Mouse (Mus musculus) midbrain, embryonic 14.5 days (tissue): Measurements from ENCODE around the gene Il1rn. TPM values are rescaled to one million over a fixed set of nuclear protein-coding genes. Genes with fewer than 3 reads are reported as not detected.

Experiments used
- ATAC-seq: fragments of 200-750 bp; cut with Nextera tagmentation; 2 replicates; pipeline ENCODE4 v1.8.0; 2017; ENCODE audit warnings: moderate number of reproducible peaks, moderate library complexity; ENCODE audit not compliant: low FRiP score, low TSS enrichment
- DNase-seq: peaks from one replicate; pipeline ENCODE4 v3.0.0-alpha.2; 2015
- H3K27ac ChIP-seq: fragments of 300-500 bp; sonication (generic); replicated peaks from 2 replicates; pipeline ENCODE4 v1.5.1; 2014; ENCODE audit warnings: mild to moderate bottlenecking, low read depth, low read length, moderate library complexity
- H3K27me3 ChIP-seq: fragments of 300-500 bp; sonication (generic); 2 replicates; pipeline ENCODE4 v1.6.1; 2014; ENCODE audit warnings: low read length, control low read depth, mixed read lengths; ENCODE audit not compliant: control insufficient read depth, insufficient read depth
- H3K36me3 ChIP-seq: fragments of 300-500 bp; sonication (generic); 2 replicates; pipeline ENCODE4 v1.6.1; 2014; ENCODE audit warnings: low read length, control low read depth; ENCODE audit not compliant: control insufficient read depth, insufficient read depth
- H3K4me1 ChIP-seq: fragments of 300-500 bp; sonication (generic); 2 replicates; pipeline ENCODE4 v1.6.1; 2014; ENCODE audit warnings: mild to moderate bottlenecking, antibody characterized with exemption, low read length, control low read depth; ENCODE audit not compliant: control insufficient read depth, insufficient read depth
- H3K4me2 ChIP-seq: fragments of 300-500 bp; sonication (generic); 2 replicates; pipeline ENCODE4 v1.6.1; 2014; ENCODE audit warnings: mild to moderate bottlenecking, low read length, moderate library complexity
- H3K4me3 ChIP-seq: fragments of 300-500 bp; sonication (generic); replicated peaks from 2 replicates; pipeline ENCODE4 v1.5.1; 2014; ENCODE audit warnings: low read depth, low read length
- H3K9ac ChIP-seq: fragments of 300-500 bp; sonication (generic); replicated peaks from 2 replicates; pipeline ENCODE4 v1.6.1; 2014; ENCODE audit warnings: mild to moderate bottlenecking, low read length, moderate library complexity
- H3K9me3 ChIP-seq: fragments of 300-500 bp; sonication (generic); 2 replicates; pipeline ENCODE4 v1.6.1; 2016; ENCODE audit warnings: low read length, control low read depth, mixed read lengths; ENCODE audit not compliant: control insufficient read depth
- WGBS: fragments of 180-500 bp; shearing (Covaris S2); extraction: QIAGEN DNeasy Blood & Tissue Kit; methylation state at CpG from one replicate; pipeline ENCODE4 v1.1.7; 2014; 5-methylcytosine and 5-hydroxymethylcytosine counted together
- polyA plus RNA-seq: library from polyadenylated mRNA; unstranded; fragments of >200 nt; fragmentation: Nextera tagmentation; extraction: Ambion mirVana; gene quantifications from 2 replicates; pipeline ENCODE4 v1.2.1, GENCODE M21; 2014

The Il1rn gene
- polyA plus RNA-seq, 1 experiment from 2014 or later = 1.7 TPM

GRCm38 (mm10) chr2:24341395-24341885, 4.8 kb downstream of the Il1rn start:
- no peaks in the 10 kb centered on the region for H3K9me3 ChIP-seq
- no peaks in the 10 kb centered on the region for H3K36me3 ChIP-seq
- no peaks in the 10 kb centered on the region for H3K27me3 ChIP-seq
- no peak overlapping the region for H3K27ac ChIP-seq
- H3K4me3 ChIP-seq = no peak overlapping the region
- DNase-seq = no peak
- 76% methylated on average over 3 of the region's 3 CpGs for WGBS
- no peak for ATAC-seq
- no peaks in the 10 kb centered on the region for H3K4me1 ChIP-seq
- no peak overlapping the region for H3K9ac ChIP-seq
- no peak overlapping the region for H3K4me2 ChIP-seq

GRCm38 (mm10) chr2:24344619-24345018, 8.0 kb downstream of the Il1rn start:
- DNase-seq (no peak), ATAC-seq (no peak)
- Histone ChIP-seq H3K9me3 (no peaks in the 10 kb centered on the region), H3K4me2 (no peak overlapping the region), H3K4me3 (no peak overlapping the region), H3K9ac (no peak overlapping the region), H3K27ac (no peak overlapping the region), H3K4me1 (no peaks in the 10 kb centered on the region), H3K36me3 (no peaks in the 10 kb centered on the region), H3K27me3 (no peaks in the 10 kb centered on the region)
- 76% methylated on average over 4 of the region's 4 CpGs for WGBS

DNA sequence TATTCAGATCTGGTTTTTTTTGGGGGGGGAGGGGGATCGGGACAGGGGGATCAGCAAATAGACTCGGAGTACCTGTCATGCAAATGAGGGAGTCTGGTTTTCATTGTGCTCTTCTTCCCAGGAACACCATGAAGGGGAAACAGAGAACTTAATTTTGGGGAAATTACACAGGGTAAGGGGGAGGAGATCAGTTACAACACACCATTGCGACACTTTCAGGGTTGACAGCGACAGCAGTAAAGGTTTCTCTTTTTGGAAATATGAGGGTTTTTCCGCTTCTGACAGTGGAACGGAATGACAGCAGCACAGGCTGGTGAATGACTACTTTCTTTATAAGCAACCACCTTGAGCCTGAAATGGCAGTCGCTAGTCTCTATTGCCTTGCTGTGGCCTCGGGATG, 8.4 kb downstream of the Il1rn start:
- H3K4me2 ChIP-seq = no peak overlapping the region
- WGBS = 67% methylated on average over 8 of the region's 8 CpGs
- H3K36me3 ChIP-seq = no peaks in the 10 kb centered on the region
- no peak for DNase-seq
- H3K9me3 ChIP-seq = no peaks in the 10 kb centered on the region
- no peak overlapping the region for H3K4me3 ChIP-seq
- no peak overlapping the region for H3K27ac ChIP-seq
- H3K9ac ChIP-seq = no peak overlapping the region
- H3K4me1 ChIP-seq = no peaks in the 10 kb centered on the region
- H3K27me3 ChIP-seq = no peaks in the 10 kb centered on the region
- ATAC-seq = no peak

GRCm38 (mm10) chr2:24347926-24348325, 11.3 kb downstream of the Il1rn start:
- Histone ChIP-seq H3K36me3 (no peaks in the 10 kb centered on the region), H3K4me2 (no peak overlapping the region), H3K27me3 (no peaks in the 10 kb centered on the region), H3K4me1 (no peaks in the 10 kb centered on the region), H3K4me3 (no peak overlapping the region), H3K27ac (no peak overlapping the region), H3K9ac (no peak overlapping the region), H3K9me3 (no peaks in the 10 kb centered on the region)
- ATAC-seq = no peak
- no peak for DNase-seq
- WGBS = 86% methylated on average over 1 of the region's 1 CpGs

- Histone ChIP-seq H3K4me2 (no peak overlapping the region), H3K9ac (no peak overlapping the region), H3K4me1 (no peaks in the 10 kb centered on the region), H3K36me3 (no peaks in the 10 kb centered on the region), H3K4me3 (no peak overlapping the region), H3K9me3 (no peaks in the 10 kb centered on the region), H3K27ac (no peak overlapping the region), H3K27me3 (no peaks in the 10 kb centered on the region)
- WGBS = 77% methylated on average over 2 of the region's 2 CpGs
- ATAC-seq = no peak
- DNase-seq = no peak
Observed at GRCm38 (mm10) chr2:24351159-24351558, 14.5 kb downstream of the Il1rn start.

DNA sequence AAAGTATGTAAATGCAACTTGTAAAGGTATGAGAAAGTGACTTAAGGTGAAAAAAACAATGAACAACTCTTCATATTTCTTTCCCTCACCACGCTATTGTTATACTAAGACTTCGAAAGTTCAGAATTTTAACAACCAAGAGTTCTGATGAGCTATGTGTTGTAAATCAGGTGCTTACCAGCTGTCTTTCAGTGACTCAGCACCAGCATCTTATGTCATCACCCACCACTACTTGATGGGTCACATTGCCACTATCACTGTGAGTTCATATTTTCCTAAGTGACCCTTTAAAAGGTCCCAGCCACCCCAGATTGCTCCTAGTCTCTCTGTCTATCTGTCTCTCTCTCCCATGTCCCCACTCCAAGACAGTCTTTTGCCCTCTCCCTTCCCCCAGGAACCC, 16.4 kb downstream of the Il1rn start:
- Histone ChIP-seq H3K4me3 (no peak overlapping the region), H3K9ac (no peak overlapping the region), H3K9me3 (no peaks in the 10 kb centered on the region), H3K27ac (no peak overlapping the region), H3K27me3 (no peaks in the 10 kb centered on the region), H3K4me2 (no peak overlapping the region), H3K36me3 (no peaks in the 10 kb centered on the region), H3K4me1 (no peaks in the 10 kb centered on the region)
- no peak for DNase-seq
- 97% methylated on average over 2 of the region's 2 CpGs for WGBS
- ATAC-seq = no peak

GRCm38 (mm10) chr2:24357642-24358041, 21.0 kb downstream of the Il1rn start:
- no peak overlapping the region for H3K9ac ChIP-seq
- peak; percentile 79 for DNase-seq
- 24% methylated on average over 1 of the region's 1 CpGs for WGBS
- no peak overlapping the region for H3K4me2 ChIP-seq
- H3K36me3 ChIP-seq = no peaks in the 10 kb centered on the region
- H3K4me3 ChIP-seq = no peak overlapping the region
- H3K9me3 ChIP-seq = no peaks in the 10 kb centered on the region
- no peaks in the 10 kb centered on the region for H3K27me3 ChIP-seq
- ATAC-seq = no peak
- H3K4me1 ChIP-seq = no peaks in the 10 kb centered on the region
- H3K27ac ChIP-seq = no peak overlapping the region

GRCm38 (mm10) chr2:24359347-24359746, 22.7 kb downstream of the Il1rn start:
- no peaks in the 10 kb centered on the region for H3K4me1 ChIP-seq
- no peak overlapping the region for H3K4me3 ChIP-seq
- H3K9me3 ChIP-seq = no peaks in the 10 kb centered on the region
- no peak overlapping the region for H3K27ac ChIP-seq
- DNase-seq (no peak), ATAC-seq (no peak)
- H3K9ac ChIP-seq = no peak overlapping the region
- H3K27me3 ChIP-seq = no peaks in the 10 kb centered on the region
- H3K4me2 ChIP-seq = no peak overlapping the region
- WGBS = 93% methylated on average over 1 of the region's 1 CpGs
- no peaks in the 10 kb centered on the region for H3K36me3 ChIP-seq

DNA sequence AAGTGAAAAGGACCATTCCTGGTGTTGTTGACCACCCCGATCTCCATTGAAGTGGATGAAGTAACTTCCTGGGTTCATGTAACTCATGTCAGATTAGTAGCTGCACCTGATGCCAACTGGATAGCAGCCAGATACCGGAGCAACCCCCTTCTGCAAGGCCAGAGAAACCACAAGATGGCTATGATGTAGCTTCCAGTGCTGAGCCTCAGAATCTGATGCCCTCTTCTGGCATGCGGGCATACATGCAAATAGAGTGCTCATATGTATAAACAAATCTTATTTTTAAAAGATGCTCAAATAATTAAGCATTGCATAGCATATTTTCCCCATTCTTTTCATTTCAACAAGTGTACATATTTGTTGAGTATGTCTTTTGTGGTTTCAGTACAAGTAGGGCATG, 27.2 kb downstream of the Il1rn start:
- H3K9ac ChIP-seq = no peak overlapping the region
- ATAC-seq (no peak), DNase-seq (no peak)
- H3K36me3 ChIP-seq = no peaks in the 10 kb centered on the region
- H3K4me1 ChIP-seq = no peaks in the 10 kb centered on the region
- no peak overlapping the region for H3K4me2 ChIP-seq
- peaks cover 7% of the 10 kb centered on the region; the same call in 1 of the 2 replicates for H3K27me3 ChIP-seq
- H3K4me3 ChIP-seq = no peak overlapping the region
- WGBS = 88% methylated on average over 3 of the region's 3 CpGs
- H3K9me3 ChIP-seq = no peaks in the 10 kb centered on the region
- no peak overlapping the region for H3K27ac ChIP-seq
